Mouse (Mus musculus) kidney, adult 2 months (tissue): Measurements from ENCODE around the gene Ncoa3.

ENCODE experiments used
- CTCF ChIP-seq: fragments of 200-500 bp; conservative IDR thresholded peaks from 2 replicates; pipeline ENCODE4 v1.5.1; 2011; ENCODE audit warnings: low read depth, mild to moderate bottlenecking, control low read depth, low read length, moderate library complexity, mixed read lengths; ENCODE audit not compliant: insufficient read depth, insufficient read length
- POLR2A ChIP-seq: fragments of 200-500 bp; IDR thresholded peaks from one replicate; pipeline ENCODE4 v1.6.1; 2011; ENCODE audit warnings: low read depth, low read length, control low read depth

DNA sequence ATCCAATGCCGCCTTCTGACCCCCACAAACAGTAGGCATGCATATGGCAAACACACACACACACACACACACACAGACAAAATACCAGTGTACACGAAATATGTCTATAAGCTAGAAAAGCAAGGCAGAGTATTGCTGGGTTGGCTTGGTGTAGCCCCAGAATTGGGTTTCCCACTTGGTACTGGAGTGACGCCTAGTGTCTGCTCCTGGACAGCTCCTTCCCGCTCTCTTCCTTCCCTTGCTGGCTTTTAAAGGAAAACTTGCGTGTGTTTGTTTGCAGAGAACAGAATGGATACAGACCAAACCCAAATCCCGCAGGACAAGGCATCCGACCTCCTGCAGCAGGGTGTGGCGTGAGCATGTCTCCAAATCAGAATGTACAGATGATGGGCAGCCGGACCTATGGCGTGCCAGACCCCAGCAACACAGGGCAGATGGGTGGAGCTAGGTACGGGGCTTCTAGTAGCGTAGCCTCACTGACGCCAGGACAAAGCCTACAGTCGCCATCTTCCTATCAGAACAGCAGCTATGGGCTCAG lies 61.6 kb downstream of the Ncoa3 start:
- TF ChIP-seq CTCF = no peak
- no peak for TF ChIP-seq POLR2A
